Mouse (Mus musculus): ENCODE results near the gene Tial1. TPM values are rescaled to one million over a fixed set of nuclear protein-coding genes. Genes with fewer than 3 reads are reported as not detected.

The Tial1 gene
- polyA plus RNA-seq, 1 experiment from 2014 or later: 17.9 TPM

DNA sequence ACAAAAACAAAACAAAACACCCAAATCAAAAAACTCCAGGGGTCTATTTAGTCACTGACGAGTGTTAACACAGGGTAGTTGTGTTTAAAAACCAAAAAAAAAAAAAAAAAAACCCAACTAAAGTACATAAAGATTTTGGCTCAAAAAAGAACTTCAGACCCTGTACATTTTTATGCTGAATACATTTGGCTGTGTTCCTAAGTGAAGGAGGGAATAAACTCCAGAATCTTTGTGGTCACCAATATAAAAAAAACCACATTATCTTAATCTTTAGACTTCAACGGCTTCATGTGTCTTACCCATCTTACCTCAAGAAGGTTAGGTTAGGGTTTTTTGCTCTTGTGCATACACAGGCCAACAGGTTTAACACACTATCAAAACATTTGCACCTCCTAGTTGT lies 20.9 kb downstream of the Tial1 start:
- Histone ChIP-seq H3K36me3 (peaks cover 63% of the 10 kb centered on the region), H3K27me3 (replicated peaks) (no peaks in the 10 kb centered on the region), H3K9ac (no peak overlapping the region), H3K4me1 (no peaks in the 10 kb centered on the region), H3K4me2 (no peak overlapping the region), H3K9me3 (replicated peaks) (no peaks in the 10 kb centered on the region), H3K4me3 (no peak overlapping the region), H3K27ac (no peak overlapping the region)
- no peak for ATAC-seq
- 71% methylated on average over 2 of the region's 2 CpGs for WGBS (ENCODE audit: insufficient replicate concordance)

GRCm38 (mm10) chr7:128439251-128439650 lies 22.3 kb downstream of the Tial1 start:
- no peak overlapping the region for H3K27ac ChIP-seq
- no peaks in the 10 kb centered on the region for H3K9me3 ChIP-seq (replicated peaks)
- no peak overlapping the region for H3K4me2 ChIP-seq
- no peaks in the 10 kb centered on the region for H3K27me3 ChIP-seq (replicated peaks)
- no peaks in the 10 kb centered on the region for H3K4me1 ChIP-seq
- ATAC-seq: no peak
- H3K36me3 ChIP-seq: peaks cover 49% of the 10 kb centered on the region
- WGBS (ENCODE audit: insufficient replicate concordance): 91% methylated on average over 6 of the region's 6 CpGs
- no peak overlapping the region for H3K4me3 ChIP-seq
- no peak overlapping the region for H3K9ac ChIP-seq

- Histone ChIP-seq H3K4me1 (no peaks in the 10 kb centered on the region), H3K27ac (no peak overlapping the region), H3K4me2 (no peak overlapping the region), H3K36me3 (peaks cover 38% of the 10 kb centered on the region), H3K9me3 (replicated peaks) (no peaks in the 10 kb centered on the region), H3K9ac (no peak overlapping the region), H3K4me3 (no peak overlapping the region), H3K27me3 (replicated peaks) (no peaks in the 10 kb centered on the region)
- ATAC-seq: no peak
Measured at GRCm38 (mm10) chr7:128438131-128438530, 23.4 kb downstream of the Tial1 start.

DNA sequence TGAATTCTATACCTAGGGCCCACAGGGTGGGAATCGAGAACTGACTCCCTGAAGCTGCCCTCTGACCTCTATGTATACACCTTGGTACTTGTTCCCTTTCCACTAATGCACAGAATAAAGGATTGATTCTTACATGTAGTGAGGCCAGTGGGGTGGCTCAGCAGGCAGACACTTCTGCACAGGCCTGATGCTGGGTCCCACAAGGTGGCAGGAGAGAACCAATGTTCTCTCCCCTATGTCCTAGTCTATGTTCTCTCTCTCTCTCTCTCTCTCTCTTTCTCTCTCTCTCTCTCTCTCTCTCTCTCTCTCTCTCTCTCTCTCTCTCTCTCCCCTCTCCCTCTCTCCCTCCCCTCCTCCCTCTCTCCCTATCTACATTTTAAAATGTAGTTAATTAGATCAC lies 28.3 kb downstream of the Tial1 start:
- 43% methylated on average over 1 of the region's 1 CpGs for WGBS (ENCODE audit: insufficient replicate concordance)
- Histone ChIP-seq H3K27ac (no peak overlapping the region), H3K36me3 (peaks cover 6% of the 10 kb centered on the region; the same call in 1 of the 2 replicates), H3K9me3 (replicated peaks) (no peaks in the 10 kb centered on the region), H3K4me3 (no peak overlapping the region), H3K27me3 (replicated peaks) (no peaks in the 10 kb centered on the region), H3K9ac (no peak overlapping the region), H3K4me1 (no peaks in the 10 kb centered on the region), H3K4me2 (no peak overlapping the region)
- no peak for ATAC-seq

GRCm38 (mm10) chr7:128432574-128432973 lies 28.9 kb downstream of the Tial1 start:
- Histone ChIP-seq H3K4me1 (no peaks in the 10 kb centered on the region), H3K27me3 (replicated peaks) (no peaks in the 10 kb centered on the region), H3K4me3 (no peak overlapping the region), H3K36me3 (peaks cover 6% of the 10 kb centered on the region; the same call in 1 of the 2 replicates), H3K9me3 (replicated peaks) (no peaks in the 10 kb centered on the region), H3K9ac (no peak overlapping the region), H3K27ac (no peak overlapping the region), H3K4me2 (no peak overlapping the region)
- WGBS (ENCODE audit: insufficient replicate concordance): 69% methylated on average over 10 of the region's 10 CpGs
- no peak for ATAC-seq

GRCm38 (mm10) chr7:128422491-128422890 lies 39.0 kb downstream of the Tial1 start:
- no peak for ATAC-seq

DNA sequence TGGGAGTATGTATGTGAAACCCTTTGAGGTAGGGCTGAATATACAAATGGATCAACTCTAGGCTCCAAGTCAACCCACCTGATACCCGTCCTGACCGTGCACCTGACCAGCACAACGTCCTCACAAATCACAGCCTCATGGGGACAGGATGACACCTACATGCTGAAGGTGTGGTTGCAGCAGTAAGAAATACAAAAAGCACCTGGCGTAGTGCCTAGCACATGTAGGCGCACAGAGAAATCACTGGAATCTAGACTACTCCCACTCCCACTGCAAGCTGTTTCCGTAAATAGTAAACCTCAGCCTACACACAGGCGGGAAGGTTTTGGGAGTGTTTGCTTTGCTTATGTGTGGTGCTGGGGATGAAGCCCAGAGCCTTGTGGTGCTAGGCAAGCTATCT lies 39.8 kb downstream of the Tial1 start:
- no peak overlapping the region for H3K4me2 ChIP-seq
- WGBS (ENCODE audit: insufficient replicate concordance): 74% methylated on average over 7 of the region's 7 CpGs
- H3K9ac ChIP-seq: no peak overlapping the region
- peaks cover 22% of the 10 kb centered on the region for H3K4me1 ChIP-seq
- no peaks in the 10 kb centered on the region for H3K36me3 ChIP-seq
- no peaks in the 10 kb centered on the region for H3K9me3 ChIP-seq (replicated peaks)
- peaks cover 54% of the 10 kb centered on the region for H3K27me3 ChIP-seq (replicated peaks)
- ATAC-seq: no peak
- no peak overlapping the region for H3K4me3 ChIP-seq
- H3K27ac ChIP-seq: no peak overlapping the region

More at GRCm38 (mm10) chr7:128422491-128422890, 39.0 kb downstream of the Tial1 start:
- peaks cover 14% of the 10 kb centered on the region for H3K4me1 ChIP-seq
- no peak overlapping the region for H3K9ac ChIP-seq
- 44% methylated on average over 3 of the region's 3 CpGs for WGBS (ENCODE audit: insufficient replicate concordance)
- no peak overlapping the region for H3K27ac ChIP-seq
- H3K36me3 ChIP-seq: no peaks in the 10 kb centered on the region
- no peak overlapping the region for H3K4me3 ChIP-seq
- peaks cover 54% of the 10 kb centered on the region for H3K27me3 ChIP-seq (replicated peaks)
- H3K9me3 ChIP-seq (replicated peaks): no peaks in the 10 kb centered on the region
- H3K4me2 ChIP-seq: no peak overlapping the region

DNA sequence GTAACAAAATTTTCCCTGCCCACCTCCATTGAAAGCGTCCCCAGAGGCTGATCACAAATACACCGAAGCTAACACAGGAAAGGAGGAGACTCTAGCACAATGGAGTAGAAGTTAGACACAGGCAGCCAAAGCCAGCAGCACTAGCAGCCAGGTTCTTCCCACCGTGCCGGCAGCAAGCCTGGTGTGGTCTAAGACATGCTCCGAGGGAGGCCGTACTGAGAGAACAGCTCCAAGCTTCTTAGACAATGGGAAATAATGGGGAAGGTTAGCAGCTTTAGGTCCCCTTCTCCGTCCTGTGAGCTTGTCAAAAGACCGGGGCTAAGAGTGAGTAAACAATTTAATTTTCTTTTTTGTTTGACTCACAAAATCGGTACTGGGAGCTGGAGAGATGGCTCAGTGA lies 41.8 kb downstream of the Tial1 start:
- Histone ChIP-seq H3K4me2 (no peak overlapping the region), H3K9ac (no peak overlapping the region), H3K4me3 (no peak overlapping the region), H3K27ac (no peak overlapping the region), H3K4me1 (peaks cover 42% of the 10 kb centered on the region), H3K36me3 (no peaks in the 10 kb centered on the region), H3K27me3 (replicated peaks) (peaks cover 46% of the 10 kb centered on the region), H3K9me3 (replicated peaks) (no peaks in the 10 kb centered on the region)
- WGBS (ENCODE audit: insufficient replicate concordance): 40% methylated on average over 9 of the region's 9 CpGs
- no peak for ATAC-seq

DNA sequence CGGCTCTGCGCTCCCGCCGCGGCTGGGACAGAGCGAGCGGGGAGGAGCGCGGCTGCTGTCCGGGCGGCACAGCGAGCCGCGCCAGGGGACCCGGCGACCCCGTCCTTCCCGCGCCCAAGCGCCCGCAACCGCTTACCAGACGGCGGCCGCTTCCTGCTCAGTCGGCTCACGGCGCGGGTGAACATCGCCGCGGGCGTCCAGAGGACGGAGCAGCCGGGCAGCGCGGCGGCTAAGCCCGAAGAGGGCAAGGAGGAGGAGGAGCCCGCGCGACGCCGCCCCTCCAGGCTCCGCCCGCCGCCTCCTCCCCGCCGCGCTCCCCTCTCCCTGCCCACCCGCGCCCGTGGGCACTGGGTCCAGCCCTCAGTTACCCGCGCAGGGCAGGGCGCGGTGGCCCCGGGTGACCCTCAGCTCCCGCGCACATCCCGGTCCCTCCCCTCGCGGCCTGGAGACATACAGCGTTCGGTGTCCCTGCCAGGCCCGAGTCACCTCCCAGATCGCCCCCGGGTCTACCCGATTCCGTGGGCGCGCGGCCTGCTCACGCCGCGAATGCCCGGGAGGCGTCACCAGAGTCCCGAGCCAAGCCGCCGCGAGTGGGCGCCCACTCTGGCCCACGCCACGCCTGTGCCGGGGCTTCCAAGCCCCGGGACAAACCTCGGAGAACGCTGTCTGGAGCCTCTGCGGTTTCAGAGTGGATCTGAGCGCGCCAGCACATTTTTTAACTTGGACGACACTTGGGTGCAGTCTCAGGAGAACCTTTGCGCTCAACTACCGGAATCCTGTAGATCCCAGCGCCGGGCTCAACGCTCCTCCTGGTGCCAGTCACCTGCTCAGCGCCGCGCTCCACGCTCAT lies 43.4 kb downstream of the Tial1 start, which contains the start of gene Rgs10:
Gene Rgs10, minus strand, starts transcription at position 829 of the 850 bp plus-strand sequence.
- WGBS (ENCODE audit: insufficient replicate concordance): under 1% methylated on average over 97 of the region's 102 CpGs
- Histone ChIP-seq H3K4me1 (peaks cover 57% of the 10 kb centered on the region), H3K27ac (peak within 1 kb of the TSS; percentile 62), H3K36me3 (no peaks in the 10 kb centered on the region), H3K4me2 (peak within 1 kb of the TSS; percentile 99), H3K4me3 (peak within 1 kb of the TSS; percentile 72), H3K9ac (peak within 1 kb of the TSS; percentile 80), H3K9me3 (replicated peaks) (no peaks in the 10 kb centered on the region), H3K27me3 (replicated peaks) (peaks cover 35% of the 10 kb centered on the region)
- ATAC-seq: peak; percentile 75

DNA sequence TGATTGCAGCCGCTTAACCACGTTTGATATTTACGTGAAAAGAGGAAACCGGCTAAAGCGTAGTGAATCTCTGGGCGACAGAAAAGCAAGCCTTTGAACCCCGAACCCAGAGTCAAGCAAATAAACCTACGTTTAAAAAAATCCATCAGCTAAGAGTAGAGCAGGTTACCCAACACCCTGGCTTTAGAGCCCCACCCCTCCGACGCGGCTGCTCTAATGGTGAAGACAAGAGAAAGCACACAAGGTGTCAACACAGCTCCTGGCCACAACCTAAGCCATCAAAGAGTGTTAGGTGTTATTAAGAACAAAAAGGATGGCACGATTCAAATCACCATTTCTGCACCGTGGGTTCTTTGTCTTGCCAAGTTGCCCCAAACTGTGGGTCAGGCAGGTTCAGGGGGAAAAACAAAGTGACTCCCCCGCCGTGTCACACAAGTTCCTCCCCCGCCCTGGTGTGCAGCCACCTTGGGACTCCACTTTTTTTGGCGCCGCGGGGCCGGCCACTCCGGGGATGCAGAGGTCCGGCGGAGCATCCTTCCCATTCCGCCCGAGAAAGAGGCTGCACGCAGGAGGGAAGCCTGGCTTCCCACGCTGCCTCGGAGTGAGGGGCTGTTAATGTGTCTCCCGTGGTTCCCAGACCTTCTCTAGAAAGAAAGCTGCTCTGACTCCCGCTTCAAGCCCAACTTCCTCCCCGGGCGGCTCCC lies 44.1 kb downstream of the Tial1 start:
- Histone ChIP-seq H3K9ac (peak overlapping the region; percentile 80), H3K4me2 (peak overlapping the region; percentile 99), H3K4me1 (peaks cover 65% of the 10 kb centered on the region), H3K4me3 (peak overlapping the region; percentile 72), H3K27me3 (replicated peaks) (peaks cover 35% of the 10 kb centered on the region), H3K9me3 (replicated peaks) (no peaks in the 10 kb centered on the region), H3K36me3 (no peaks in the 10 kb centered on the region), H3K27ac (peak overlapping the region; percentile 62)
- under 1% methylated on average over 32 of the region's 32 CpGs for whole genome bisulfite sequencing (ENCODE audit: insufficient replicate concordance)
- peak; percentile 12; the same call in 1 of the 2 replicates for ATAC-seq

DNA sequence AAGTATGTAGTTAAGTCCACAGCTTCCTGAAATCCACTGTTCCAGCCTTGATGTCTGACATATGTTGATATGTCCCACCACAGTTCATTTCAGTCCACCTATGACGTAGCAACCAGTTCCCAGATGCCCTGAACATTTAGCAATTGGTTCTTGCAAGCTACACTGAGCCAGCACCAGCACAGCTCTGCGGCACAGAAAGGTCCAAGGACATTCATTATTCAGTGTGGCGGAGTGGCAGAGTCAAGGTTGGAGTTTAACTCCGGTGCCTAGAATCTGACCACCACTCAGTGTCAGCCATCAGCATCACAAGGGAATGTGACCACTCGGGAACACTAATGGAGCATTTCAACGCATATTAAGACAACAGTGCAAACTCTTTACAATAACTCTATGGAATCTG lies 44.9 kb downstream of the Tial1 start:
- peak overlapping the region; percentile 80 for H3K9ac ChIP-seq
- WGBS (ENCODE audit: insufficient replicate concordance): 53% methylated on average over 6 of the region's 6 CpGs
- no peaks in the 10 kb centered on the region for H3K36me3 ChIP-seq
- H3K27me3 ChIP-seq (replicated peaks): peaks cover 30% of the 10 kb centered on the region
- H3K4me1 ChIP-seq: peaks cover 72% of the 10 kb centered on the region
- H3K9me3 ChIP-seq (replicated peaks): no peaks in the 10 kb centered on the region
- no peak for ATAC-seq
- H3K27ac ChIP-seq: no peak overlapping the region
- H3K4me2 ChIP-seq: peak overlapping the region; percentile 99
- peak overlapping the region; percentile 72 for H3K4me3 ChIP-seq

DNA sequence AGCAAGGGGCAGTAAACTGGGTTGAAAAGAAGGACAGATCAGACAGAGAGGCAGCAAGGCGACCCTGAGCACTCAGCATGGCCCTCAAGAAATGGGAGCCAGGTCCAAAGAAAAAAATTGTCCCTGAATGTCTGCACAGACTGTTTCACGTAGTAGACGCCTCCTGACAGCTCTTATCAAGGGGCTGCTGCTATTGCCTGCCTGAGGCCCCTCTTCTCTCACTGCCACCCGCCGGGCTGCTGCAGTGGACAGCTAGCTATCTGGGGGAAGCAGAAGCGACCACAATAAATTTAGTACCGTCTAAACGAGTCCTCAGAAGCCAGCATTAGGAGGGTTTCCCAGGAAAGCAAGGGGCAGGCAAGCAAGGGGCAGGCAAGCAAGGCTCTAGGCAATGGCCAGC lies 47.1 kb downstream of the Tial1 start:
- peak overlapping the region; percentile 72 for H3K4me3 ChIP-seq
- no peaks in the 10 kb centered on the region for H3K9me3 ChIP-seq (replicated peaks)
- peak overlapping the region; percentile 72 for H3K9ac ChIP-seq
- H3K27ac ChIP-seq: peak overlapping the region; percentile 92
- H3K4me2 ChIP-seq: peak overlapping the region; percentile 99
- peaks cover 85% of the 10 kb centered on the region for H3K4me1 ChIP-seq
- H3K36me3 ChIP-seq: peaks cover 13% of the 10 kb centered on the region; the same call in 1 of the 2 replicates
- ATAC-seq: peak; percentile 83
- peaks cover 14% of the 10 kb centered on the region for H3K27me3 ChIP-seq (replicated peaks)
- WGBS (ENCODE audit: insufficient replicate concordance): 7% methylated on average over 8 of the region's 8 CpGs

Data from liver, embryonic 12.5 days (tissue).